Mouse (Mus musculus) liver, embryonic 14.5 days (tissue): ENCODE data around the gene Sec1. TPM values are rescaled to one million over a fixed set of nuclear protein-coding genes. Genes with fewer than 3 reads are reported as not detected.

Experiments
- ATAC-seq: fragments of 200-750 bp; cut with Nextera tagmentation; 2 replicates; pipeline ENCODE4 v1.8.0; 2017; ENCODE audit warnings: moderate number of reproducible peaks, mild to moderate bottlenecking, moderate library complexity; ENCODE audit not compliant: insufficient read depth
- DNase-seq, 3 experiments: peaks; one replicate each; pipeline ENCODE4 v3.0.0-alpha.2; 2012 to 2013; ENCODE audit warnings: low read depth in 3 of 3, low spot score in 3 of 3
- H3K27ac ChIP-seq: fragments of 300-500 bp; sonication (generic); 2 replicates; pipeline ENCODE4 v1.5.1; 2014; ENCODE audit warnings: moderate library complexity, mild to moderate bottlenecking, control low read depth, inconsistent platforms
- H3K27me3 ChIP-seq: fragments of 300-500 bp; sonication (generic); 2 replicates; pipeline ENCODE4 v1.6.1; 2014; ENCODE audit warnings: mild to moderate bottlenecking, low read length, moderate library complexity; ENCODE audit not compliant: control insufficient read depth, insufficient read depth
- H3K36me3 ChIP-seq: fragments of 300-500 bp; sonication (generic); replicated peaks from 2 replicates; pipeline ENCODE4 v1.6.1; 2014; ENCODE audit warnings: low read depth; ENCODE audit not compliant: control insufficient read depth, insufficient read depth
- H3K4me1 ChIP-seq, 2 experiments: fragments of 200-500 bp in 1 of 2; fragments of 300-500 bp in 1 of 2; sonication (generic) in 1 of 2; replicated peaks; 2 replicates each; pipeline ENCODE4 v1.6.1; 2012 to 2014; ENCODE audit warnings: antibody characterized with exemption in 1 of 2, inconsistent platforms in 1 of 2, low read length in 1 of 2; ENCODE audit not compliant: control insufficient read depth in 2 of 2, insufficient read depth in 2 of 2
- H3K4me2 ChIP-seq: fragments of 300-500 bp; sonication (generic); 2 replicates; pipeline ENCODE4 v1.6.1; 2014; ENCODE audit warnings: low read depth, mild to moderate bottlenecking, control low read depth, moderate library complexity
- H3K4me3 ChIP-seq, 2 experiments: fragments of 200-500 bp in 1 of 2; fragments of 300-500 bp in 1 of 2; sonication (generic) in 1 of 2; 2 replicates each; pipeline ENCODE4 v1.5.1; 2012 to 2014; ENCODE audit warnings: low read depth in 2 of 2, low read length in 2 of 2, mild to moderate bottlenecking in 2 of 2, control low read depth in 1 of 2, inconsistent platforms in 1 of 2, moderate library complexity in 1 of 2; ENCODE audit not compliant: insufficient read depth in 1 of 2
- H3K9ac ChIP-seq: fragments of 300-500 bp; sonication (generic); replicated peaks from 2 replicates; pipeline ENCODE4 v1.6.1; 2014; ENCODE audit warnings: mild to moderate bottlenecking, control low read depth, moderate library complexity
- H3K9me3 ChIP-seq: fragments of 300-500 bp; sonication (generic); 2 replicates; pipeline ENCODE4 v1.6.1; 2016; ENCODE audit warnings: low read length, mixed read lengths; ENCODE audit not compliant: control insufficient read depth
- CTCF ChIP-seq: IDR thresholded peaks from 2 replicates; pipeline ENCODE4 v1.5.1; 2016; ENCODE audit warnings: antibody characterized with exemption, low read depth, control low read depth
- EP300 ChIP-seq: IDR thresholded peaks from 2 replicates; pipeline ENCODE4 v1.6.1; 2016; ENCODE audit warnings: antibody characterized with exemption, low read depth
- WGBS: fragments of 180-500 bp; shearing (Covaris S2); extraction: QIAGEN DNeasy Blood & Tissue Kit; methylation state at CpG from one replicate; pipeline ENCODE4 v1.1.7; 2014; ENCODE audit not compliant: insufficient replicate concordance; 5-methylcytosine and 5-hydroxymethylcytosine counted together
- polyA plus RNA-seq, 2 experiments: library from polyadenylated mRNA; depleted of rRNA in 1 of 2; stranded (reverse) in 1 of 2; unstranded in 1 of 2; fragments of >200 nt; fragmentation: Nextera tagmentation in 1 of 2; extraction: Ambion mirVana in 1 of 2; gene quantifications; 2 replicates each; pipeline versions ENCODE4 v1.2.1 to v1.2.3; 2012 to 2014

Gene Sec1
- polyA plus RNA-seq, 2 experiments = 0.02 TPM; not detected in 1

- Histone ChIP-seq H3K9me3 (no peaks in the 10 kb centered on the region), H3K27me3 (no peaks in the 10 kb centered on the region), H3K4me3 (peak overlapping the region; percentile 88 to 90), H3K9ac (peak overlapping the region; percentile 99), H3K4me2 (peak overlapping the region; percentile 81), H3K4me1 (peaks cover 21 to 25% of the 10 kb centered on the region in 2 experiments), H3K27ac (peak overlapping the region; percentile 78), H3K36me3 (peaks cover 38% of the 10 kb centered on the region)
- TF ChIP-seq EP300 (no peak), CTCF (no peak)
- DNase-seq (no peak), ATAC-seq (no peak)
- 69% methylated on average over 10 of the region's 10 CpGs for WGBS
Measured at GRCm38 (mm10) chr7:45719180-45719579, 25.0 kb upstream of the Sec1 start.

- peak overlapping the region; percentile 81 for H3K4me2 ChIP-seq
- ATAC-seq = no peak
- under 1% methylated on average over 20 of the region's 20 CpGs for WGBS
- H3K4me3 ChIP-seq = peak overlapping the region; percentile 88 to 90
- H3K27me3 ChIP-seq = no peaks in the 10 kb centered on the region
- H3K27ac ChIP-seq = peak overlapping the region; percentile 78
- DNase-seq = no peak
- TF ChIP-seq EP300 = no peak
- H3K36me3 ChIP-seq = peaks cover 30% of the 10 kb centered on the region
- H3K9me3 ChIP-seq = no peaks in the 10 kb centered on the region
- H3K9ac ChIP-seq = peak overlapping the region; percentile 99
- peaks cover 21 to 26% of the 10 kb centered on the region in 2 experiments for H3K4me1 ChIP-seq
Measured at GRCm38 (mm10) chr7:45718331-45718730, 24.1 kb upstream of the Sec1 start.

- Histone ChIP-seq H3K9ac (peak within 1 kb of the TSS; percentile 99), H3K36me3 (peaks cover 34% of the 10 kb centered on the region), H3K27ac (peak within 1 kb of the TSS; percentile 78), H3K4me3 (peak within 1 kb of the TSS; percentile 90), H3K9me3 (no peaks in the 10 kb centered on the region), H3K4me1 (peaks cover 21 to 26% of the 10 kb centered on the region in 2 experiments), H3K27me3 (no peaks in the 10 kb centered on the region), H3K4me2 (peak within 1 kb of the TSS; percentile 81)
- under 1% methylated on average over 41 of the region's 41 CpGs for WGBS
- ATAC-seq (peak; percentile 70), DNase-seq (peak; percentile 93 to 95 (median 94))
- TF ChIP-seq CTCF (0 out of 2 replicates have a peak, but pooled peaks have one; percentile 38), EP300 (no peak; the same call in 1 of the 2 replicates)
Measured at GRCm38 (mm10) chr7:45717918-45718297, 23.7 kb upstream of the Sec1 start, which contains the start of gene Sphk2. Gene Sphk2 (minus strand): TSS chr7:45718002.

- Histone ChIP-seq H3K27ac (peak overlapping the region; percentile 73), H3K4me3 (peak overlapping the region; percentile 90), H3K36me3 (peaks cover 31% of the 10 kb centered on the region), H3K4me1 (peaks cover 21 to 26% of the 10 kb centered on the region in 2 experiments), H3K4me2 (peak overlapping the region; percentile 81), H3K27me3 (no peaks in the 10 kb centered on the region), H3K9me3 (no peaks in the 10 kb centered on the region), H3K9ac (peak overlapping the region; percentile 99)
- WGBS = 5% methylated on average over 31 of the region's 31 CpGs
- ATAC-seq (peak; percentile 45), DNase-seq (no peak)
- TF ChIP-seq EP300 (no peak), CTCF (no peak)
Measured at GRCm38 (mm10) chr7:45716952-45717917, 23.0 kb upstream of the Sec1 start.

- no peak for TF ChIP-seq CTCF
- no peak for TF ChIP-seq EP300
- H3K4me3 ChIP-seq = peak overlapping the region; percentile 90
- no peak for ATAC-seq
- no peak for DNase-seq
- peak overlapping the region; percentile 99 for H3K9ac ChIP-seq
- no peaks in the 10 kb centered on the region for H3K9me3 ChIP-seq
- H3K27me3 ChIP-seq = no peaks in the 10 kb centered on the region
- peak overlapping the region; percentile 73; the same call in 1 of the 2 replicates for H3K27ac ChIP-seq
- H3K4me1 ChIP-seq = peaks cover 21 to 26% of the 10 kb centered on the region in 2 experiments
- 59% methylated on average over 3 of the region's 3 CpGs for WGBS
- H3K36me3 ChIP-seq = peaks cover 30% of the 10 kb centered on the region
- peak overlapping the region; percentile 81 for H3K4me2 ChIP-seq
Measured at GRCm38 (mm10) chr7:45716460-45716857, 22.3 kb upstream of the Sec1 start.
